Mouse (Mus musculus) G1E-ER4 (cell line): ENCODE results near the gene Spsb4. TPM values are rescaled to one million over a fixed set of nuclear protein-coding genes. Genes with fewer than 3 reads are reported as not detected.

Experiments used
- GATA1 ChIP-seq: IDR thresholded peaks from one replicate; pipeline ENCODE4 v1.8.0; 2012; ENCODE audit warnings: low read length, inconsistent platforms
- polyA plus RNA-seq: library from polyadenylated mRNA; stranded (reverse); fragments of >175 nt; gene quantifications from 2 replicates; pipeline ENCODE4 v1.2.3, GENCODE M21; 2012

Spsb4 gene
- polyA plus RNA-seq, 1 experiment: not detected

- no peak for TF ChIP-seq GATA1
Observed at GRCm38 (mm10) chr9:96989389-96989990, 29.2 kb downstream of the Spsb4 start.

GRCm38 (mm10) chr9:96986797-96987473 lies 31.7 kb downstream of the Spsb4 start:
- TF ChIP-seq GATA1: no peak

- TF ChIP-seq GATA1: no peak
Observed at GRCm38 (mm10) chr9:96984034-96984433, 34.6 kb downstream of the Spsb4 start.

GRCm38 (mm10) chr9:96982940-96983339 lies 35.7 kb downstream of the Spsb4 start:
- no peak for TF ChIP-seq GATA1

GRCm38 (mm10) chr9:96982351-96982750 lies 36.3 kb downstream of the Spsb4 start:
- TF ChIP-seq GATA1: no peak

GRCm38 (mm10) chr9:96981836-96982235 lies 36.8 kb downstream of the Spsb4 start:
- no peak for TF ChIP-seq GATA1

GRCm38 (mm10) chr9:96981121-96981520 lies 37.5 kb downstream of the Spsb4 start:
- TF ChIP-seq GATA1: no peak

GRCm38 (mm10) chr9:96980037-96980997 lies 38.3 kb downstream of the Spsb4 start:
- no peak for TF ChIP-seq GATA1

GRCm38 (mm10) chr9:96979417-96980030 lies 39.1 kb downstream of the Spsb4 start:
- TF ChIP-seq GATA1: no peak

GRCm38 (mm10) chr9:96978147-96978782 lies 40.4 kb downstream of the Spsb4 start:
- no peak for TF ChIP-seq GATA1

GRCm38 (mm10) chr9:96977287-96978145 lies 41.1 kb downstream of the Spsb4 start:
- no peak for TF ChIP-seq GATA1

- TF ChIP-seq GATA1: no peak
Observed at GRCm38 (mm10) chr9:96973091-96973490, 45.6 kb downstream of the Spsb4 start.

GRCm38 (mm10) chr9:96971625-96972404 lies 46.8 kb downstream of the Spsb4 start:
- TF ChIP-seq GATA1: no peak
